Mouse (Mus musculus): ENCODE results near the gene Rpgrip1l. TPM values are rescaled to one million over a fixed set of nuclear protein-coding genes. Genes with fewer than 3 reads are reported as not detected.

The Rpgrip1l gene
- total and polyA plus RNA-seq, 2 experiments from 2014 or later: 3.6 to 4.7 TPM

- Histone ChIP-seq H3K36me3 (replicated peaks; ENCODE audit: control insufficient read depth, insufficient read depth, low read length) (no peaks in the 10 kb centered on the region), H3K27ac (ENCODE audit: low read depth) (no peak overlapping the region), H3K9ac (replicated peaks; ENCODE audit: low read depth, low read length) (no peak overlapping the region), H3K4me2 (ENCODE audit: low read depth, low read length) (no peak overlapping the region), H3K4me1 (ENCODE audit: control insufficient read depth, insufficient read depth) (peaks cover 4% of the 10 kb centered on the region; the same call in 1 of the 2 replicates), H3K27me3 (ENCODE audit: control insufficient read depth, insufficient read depth, low read length) (peaks cover 15% of the 10 kb centered on the region; the same call in 1 of the 2 replicates), H3K9me3 (replicated peaks; ENCODE audit: control insufficient read depth, low read length) (no peaks in the 10 kb centered on the region), H3K4me3 (ENCODE audit: low read depth, low read length) (no peak overlapping the region)
- ATAC-seq (ENCODE audit: insufficient read depth, low read depth) (no peak), DNase-seq (ENCODE audit: low spot score) (no peak)
- no peak for TF ChIP-seq CTCF (IDR thresholded peaks at IDR 0.05; ENCODE audit: low read depth)
- no peak for TF ChIP-seq EP300 (IDR thresholded peaks at IDR 0.05; ENCODE audit: low read depth)
- 74% methylated on average over 2 of the region's 2 CpGs for WGBS
Measured at GRCm38 (mm10) chr8:91194081-91194480, 119.0 kb downstream of the Rpgrip1l start.

GRCm38 (mm10) chr8:91192941-91193340 is 120.1 kb downstream of the Rpgrip1l start:
- no peak for ATAC-seq (ENCODE audit: insufficient read depth, low read depth)
- 72% methylated on average over 5 of the region's 5 CpGs for WGBS
- TF ChIP-seq EP300 (IDR thresholded peaks at IDR 0.05; ENCODE audit: low read depth): no peak
- TF ChIP-seq CTCF (IDR thresholded peaks at IDR 0.05; ENCODE audit: low read depth): no peak

GRCm38 (mm10) chr8:91190816-91191340 is 122.2 kb downstream of the Rpgrip1l start:
- Histone ChIP-seq H3K4me2 (ENCODE audit: low read depth, low read length) (peak overlapping the region; percentile 41), H3K27me3 (ENCODE audit: control insufficient read depth, insufficient read depth, low read length) (peaks cover 20% of the 10 kb centered on the region; the same call in 1 of the 2 replicates), H3K9ac (replicated peaks; ENCODE audit: low read depth, low read length) (no peak overlapping the region), H3K36me3 (replicated peaks; ENCODE audit: control insufficient read depth, insufficient read depth, low read length) (no peaks in the 10 kb centered on the region), H3K9me3 (replicated peaks; ENCODE audit: control insufficient read depth, low read length) (no peaks in the 10 kb centered on the region), H3K4me1 (ENCODE audit: control insufficient read depth, insufficient read depth) (no peaks in the 10 kb centered on the region), H3K27ac (ENCODE audit: low read depth) (no peak overlapping the region), H3K4me3 (ENCODE audit: low read depth, low read length) (no peak overlapping the region)
- WGBS: 8% methylated on average over 17 of the region's 17 CpGs
- peak; percentile 88 for ATAC-seq (ENCODE audit: insufficient read depth, low read depth)
- peak; percentile 80 for DNase-seq (ENCODE audit: low spot score)
- TF ChIP-seq CTCF (IDR thresholded peaks at IDR 0.05; ENCODE audit: low read depth): peak; percentile 88
- no peak for TF ChIP-seq EP300 (IDR thresholded peaks at IDR 0.05; ENCODE audit: low read depth)

More at GRCm38 (mm10) chr8:91192941-91193340, 120.1 kb downstream of the Rpgrip1l start:
- Histone ChIP-seq H3K4me1 (ENCODE audit: control insufficient read depth, insufficient read depth) (peaks cover 4% of the 10 kb centered on the region; the same call in 1 of the 2 replicates), H3K4me3 (ENCODE audit: low read depth, low read length) (no peak overlapping the region), H3K27ac (ENCODE audit: low read depth) (no peak overlapping the region), H3K9me3 (replicated peaks; ENCODE audit: control insufficient read depth, low read length) (no peaks in the 10 kb centered on the region), H3K27me3 (ENCODE audit: control insufficient read depth, insufficient read depth, low read length) (peaks cover 20% of the 10 kb centered on the region; the same call in 1 of the 2 replicates), H3K36me3 (replicated peaks; ENCODE audit: control insufficient read depth, insufficient read depth, low read length) (no peaks in the 10 kb centered on the region), H3K4me2 (ENCODE audit: low read depth, low read length) (no peak overlapping the region), H3K9ac (replicated peaks; ENCODE audit: low read depth, low read length) (no peak overlapping the region)
- DNase-seq (ENCODE audit: low spot score): no peak

- 57% methylated on average over 9 of the region's 11 CpGs for WGBS
- H3K36me3 ChIP-seq (replicated peaks; ENCODE audit: control insufficient read depth, insufficient read depth, low read length): no peaks in the 10 kb centered on the region
- H3K27ac ChIP-seq (ENCODE audit: low read depth): no peak overlapping the region
- DNase-seq (ENCODE audit: low spot score) (no peak), ATAC-seq (ENCODE audit: insufficient read depth, low read depth) (no peak)
- no peak overlapping the region for H3K4me2 ChIP-seq (ENCODE audit: low read depth, low read length)
- H3K9me3 ChIP-seq (replicated peaks; ENCODE audit: control insufficient read depth, low read length): 0 out of 2 replicates have a peak, but pooled peaks cover 5% of the 10 kb centered on the region
- H3K4me3 ChIP-seq (ENCODE audit: low read depth, low read length): no peak overlapping the region
- TF ChIP-seq CTCF (IDR thresholded peaks at IDR 0.05; ENCODE audit: low read depth): no peak
- TF ChIP-seq EP300 (IDR thresholded peaks at IDR 0.05; ENCODE audit: low read depth): no peak
- H3K9ac ChIP-seq (replicated peaks; ENCODE audit: low read depth, low read length): no peak overlapping the region
- no peaks in the 10 kb centered on the region for H3K4me1 ChIP-seq (ENCODE audit: control insufficient read depth, insufficient read depth)
- peaks cover 16% of the 10 kb centered on the region; the same call in 1 of the 2 replicates for H3K27me3 ChIP-seq (ENCODE audit: control insufficient read depth, insufficient read depth, low read length)
Measured at GRCm38 (mm10) chr8:91188152-91188551, 124.9 kb downstream of the Rpgrip1l start.

- H3K36me3 ChIP-seq (replicated peaks; ENCODE audit: control insufficient read depth, insufficient read depth, low read length): no peaks in the 10 kb centered on the region
- H3K9ac ChIP-seq (replicated peaks; ENCODE audit: low read depth, low read length): no peak overlapping the region
- H3K4me3 ChIP-seq (ENCODE audit: low read depth, low read length): no peak overlapping the region
- DNase-seq (ENCODE audit: low spot score): no peak
- no peak overlapping the region for H3K4me2 ChIP-seq (ENCODE audit: low read depth, low read length)
- no peaks in the 10 kb centered on the region for H3K4me1 ChIP-seq (ENCODE audit: control insufficient read depth, insufficient read depth)
- TF ChIP-seq CTCF (IDR thresholded peaks at IDR 0.05; ENCODE audit: low read depth) (no peak), EP300 (IDR thresholded peaks at IDR 0.05; ENCODE audit: low read depth) (no peak)
- no peak for ATAC-seq (ENCODE audit: insufficient read depth, low read depth)
- peaks cover 15% of the 10 kb centered on the region; the same call in 1 of the 2 replicates for H3K27me3 ChIP-seq (ENCODE audit: control insufficient read depth, insufficient read depth, low read length)
- no peak overlapping the region for H3K27ac ChIP-seq (ENCODE audit: low read depth)
- 0 out of 2 replicates have a peak, but pooled peaks cover 5% of the 10 kb centered on the region for H3K9me3 ChIP-seq (replicated peaks; ENCODE audit: control insufficient read depth, low read length)
- 71% methylated on average over 12 of the region's 12 CpGs for WGBS
Measured at GRCm38 (mm10) chr8:91186372-91186771, 126.7 kb downstream of the Rpgrip1l start.

- H3K9ac ChIP-seq (replicated peaks; ENCODE audit: low read depth, low read length): no peak overlapping the region
- TF ChIP-seq CTCF (IDR thresholded peaks at IDR 0.05; ENCODE audit: low read depth) (no peak), EP300 (IDR thresholded peaks at IDR 0.05; ENCODE audit: low read depth) (no peak)
Measured at GRCm38 (mm10) chr8:91177708-91178107, 135.4 kb downstream of the Rpgrip1l start.

More at GRCm38 (mm10) chr8:91177708-91178107, 135.4 kb downstream of the Rpgrip1l start:
- DNase-seq (ENCODE audit: low spot score): no peak
- Histone ChIP-seq H3K27ac (ENCODE audit: low read depth) (no peak overlapping the region), H3K9me3 (replicated peaks; ENCODE audit: control insufficient read depth, low read length) (no peaks in the 10 kb centered on the region), H3K4me2 (ENCODE audit: low read depth, low read length) (no peak overlapping the region), H3K36me3 (replicated peaks; ENCODE audit: control insufficient read depth, insufficient read depth, low read length) (no peaks in the 10 kb centered on the region), H3K27me3 (ENCODE audit: control insufficient read depth, insufficient read depth, low read length) (no peaks in the 10 kb centered on the region), H3K4me3 (ENCODE audit: low read depth, low read length) (no peak overlapping the region), H3K4me1 (ENCODE audit: control insufficient read depth, insufficient read depth) (no peaks in the 10 kb centered on the region)
- ATAC-seq (ENCODE audit: insufficient read depth, low read depth): no peak
- WGBS: 11% methylated on average over 1 of the region's 1 CpGs
